Mouse (Mus musculus): ENCODE results near the gene Mybl2. TPM values are rescaled to one million over a fixed set of nuclear protein-coding genes. Genes with fewer than 3 reads are reported as not detected.

Gene Mybl2
- polyA plus RNA-seq (2015; fragmentation: Nextera tagmentation; extraction: Ambion mirVana) = 3.0 and 4.1 TPM in 2 replicates

DNA sequence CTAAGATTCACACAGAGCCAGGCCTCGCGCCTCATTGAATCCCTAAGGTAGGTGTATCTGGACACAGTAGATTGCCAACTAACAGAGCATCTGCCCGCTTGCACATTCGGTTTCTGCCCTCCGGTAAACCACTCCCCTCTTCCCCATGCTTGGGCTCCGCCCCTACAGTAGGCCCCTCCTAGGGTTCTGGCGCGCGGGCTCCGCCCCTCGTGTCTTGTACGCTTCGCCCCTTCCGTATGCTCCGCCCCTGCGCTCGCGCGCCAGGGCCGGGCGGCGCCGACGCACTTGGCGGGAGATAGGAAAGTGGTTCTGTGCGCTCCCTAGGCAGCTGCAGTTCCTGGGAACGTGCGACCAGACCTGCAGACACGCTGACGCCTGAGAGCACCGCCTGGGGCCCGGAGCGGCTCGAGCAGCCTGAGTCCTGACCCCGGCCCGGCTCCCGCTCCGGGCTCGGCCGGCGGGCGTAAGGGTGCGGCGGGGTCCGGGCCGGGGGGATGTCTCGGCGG lies at the start of gene Mybl2:
Gene Mybl2, plus strand, starts transcription at position 353 of the 506 bp plus-strand sequence.

GRCm38 (mm10) chr2:163016916-163017743 lies 37.4 kb upstream of the Mybl2 start, which contains the start of gene Ift52:
TSS of gene Ift52 (plus strand) at chr2:163017354.

GRCm38 (mm10) chr2:163087728-163088127 lies 33.2 kb downstream of the Mybl2 start, which contains the start of gene Gtsf1l:
TSS of gene Gtsf1l (minus strand) at chr2:163087855.

Small RNAs within 50 kb of the gene (microRNA-seq; reads per million reads assigned to microRNA genes)
- 0 reads per million in 2 experiments for gene Gm22174
- gene Mir7003 = 0 reads per million in 2 experiments

Other genes with a start within 250 kb of the Mybl2 start
- 61.8 and 73.1 TPM in 2 replicates for gene Srsf6, start 123.2 kb upstream of the Mybl2 start, polyA plus RNA-seq (2015; fragmentation: Nextera tagmentation; extraction: Ambion mirVana)
- gene L3mbtl1, start 111.2 kb upstream of the Mybl2 start, polyA plus RNA-seq (2015; fragmentation: Nextera tagmentation; extraction: Ambion mirVana) = not detected in 2 replicates
- 0.06 TPM in 1 of 2 replicates, not detected in the other for gene Sgk2, start 67.4 kb upstream of the Mybl2 start, polyA plus RNA-seq (2015; fragmentation: Nextera tagmentation; extraction: Ambion mirVana)
- gene Ift52, start 37.3 kb upstream of the Mybl2 start, polyA plus RNA-seq (2015; fragmentation: Nextera tagmentation; extraction: Ambion mirVana) = 22.8 and 24.7 TPM in 2 replicates
- not detected in 2 replicates for gene Gtsf1l, start 33.2 kb downstream of the Mybl2 start, polyA plus RNA-seq (2015; fragmentation: Nextera tagmentation; extraction: Ambion mirVana)
- gene Tox2, start 148.4 kb downstream of the Mybl2 start, polyA plus RNA-seq (2015; fragmentation: Nextera tagmentation; extraction: Ambion mirVana) = 0.91 and 1.1 TPM in 2 replicates